Mouse (Mus musculus): Measurements from ENCODE around the gene Krt73.
A peak's percentile ranks its signal among the peaks of the same experiment; 100 is the strongest.

The Krt73 gene

DNA sequence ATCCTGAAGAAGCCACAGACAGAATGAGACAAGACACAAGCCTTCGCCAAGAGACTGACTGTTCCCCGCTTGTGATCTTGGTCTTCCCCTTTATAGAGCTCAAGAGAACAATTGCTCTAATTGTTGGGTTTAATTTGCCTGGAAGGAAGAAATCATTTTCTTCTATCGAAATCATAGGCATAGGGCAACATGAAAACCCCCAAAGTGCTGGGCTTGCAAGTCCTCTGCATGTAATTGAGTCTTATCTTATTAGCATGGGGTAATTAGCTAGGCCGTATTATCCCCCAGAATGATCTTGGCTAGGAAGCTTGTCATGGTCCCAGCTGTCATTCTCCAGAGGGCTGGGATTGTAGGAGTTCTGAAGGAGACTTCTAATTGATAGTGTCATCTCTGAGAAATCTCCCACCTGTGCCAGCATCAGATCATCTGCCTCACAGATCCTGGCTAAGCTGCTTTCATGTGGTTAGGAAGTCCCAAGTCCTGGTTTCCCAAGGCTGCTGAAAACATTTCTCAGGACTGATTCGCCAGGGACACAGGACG is at the start of gene Krt73:
Gene Krt73 (minus strand): TSS at position 51 of the 540 bp plus-strand sequence.
- DNase-seq (ENCODE audit: low read depth) = no peak

- DNase-seq (ENCODE audit: low read depth) = no peak
Measured at GRCm38 (mm10) chr15:101850694-101851093, 48.5 kb upstream of the Krt73 start, which contains the start of gene Krt1. Gene Krt1, minus strand, starts transcription at chr15:101850794.

GRCm38 (mm10) chr15:101845971-101846403 is 43.8 kb upstream of the Krt73 start:
- peak; percentile 3 for DNase-seq (ENCODE audit: low read depth)

- DNase-seq (ENCODE audit: low read depth) = no peak
Measured at GRCm38 (mm10) chr15:101843192-101843591, 41.0 kb upstream of the Krt73 start.

- DNase-seq (ENCODE audit: low read depth) = no peak
Measured at GRCm38 (mm10) chr15:101834784-101835328, 32.7 kb upstream of the Krt73 start.

DNA sequence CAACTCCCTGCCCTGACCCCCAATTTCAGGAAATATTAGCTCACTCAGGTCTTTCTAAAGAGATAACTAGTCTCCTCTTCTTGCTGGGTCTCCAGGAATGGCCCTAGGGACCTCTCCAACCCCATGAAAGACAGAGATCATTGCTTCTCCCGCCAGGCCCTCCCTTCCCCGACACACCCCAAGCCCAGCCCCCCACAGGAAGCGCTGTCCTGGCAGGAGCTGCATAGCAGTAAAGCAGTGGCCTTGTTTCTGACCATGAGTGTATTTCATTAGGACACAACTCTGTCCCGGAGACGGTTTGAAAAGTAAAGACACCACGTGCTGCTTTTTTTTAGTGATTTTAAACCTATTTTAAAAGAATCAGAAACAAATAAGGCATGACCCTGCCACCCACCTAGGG is 31.0 kb upstream of the Krt73 start:
- no peak for DNase-seq (ENCODE audit: low read depth)

DNA sequence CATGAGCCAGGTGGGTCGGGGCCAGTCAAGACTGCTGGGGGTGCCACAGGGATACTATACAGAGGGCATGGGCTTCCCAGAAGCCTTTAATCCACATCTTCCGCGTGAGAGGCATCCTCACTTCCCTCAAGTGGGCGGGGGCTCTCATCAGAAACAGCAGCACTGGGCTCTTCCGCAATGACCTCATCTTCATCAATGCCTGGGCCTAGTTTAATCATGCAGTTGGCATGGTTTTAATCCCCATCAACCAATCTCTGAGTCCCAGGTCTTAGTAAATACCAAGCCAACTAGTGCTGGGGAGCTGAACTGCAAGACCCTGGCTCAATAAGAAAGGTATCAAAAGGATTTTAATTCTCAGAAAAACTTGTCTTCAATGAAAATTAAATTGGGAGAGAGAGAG is 27.3 kb upstream of the Krt73 start:
- no peak for DNase-seq (ENCODE audit: low read depth)

DNA sequence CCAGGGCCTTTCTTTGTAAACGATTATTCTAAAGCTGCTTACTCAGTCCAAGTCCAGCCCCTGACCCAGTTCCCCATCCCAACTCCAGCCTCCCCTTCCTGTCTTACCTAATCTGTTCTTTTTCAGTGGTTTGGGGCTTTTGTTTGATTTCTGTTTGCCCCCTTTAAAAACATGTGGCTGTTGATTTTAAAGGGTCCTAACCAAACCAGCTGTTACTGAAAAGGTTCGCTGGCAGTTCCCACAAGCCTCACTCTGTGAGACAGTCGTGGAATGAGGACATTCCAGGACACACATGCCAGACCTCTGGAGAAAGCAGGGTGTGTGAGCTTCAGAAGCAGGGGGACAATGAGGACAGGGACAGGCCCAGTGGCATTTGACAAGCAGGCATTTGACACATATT is 19.6 kb upstream of the Krt73 start:
- DNase-seq (ENCODE audit: low read depth) = no peak

DNA sequence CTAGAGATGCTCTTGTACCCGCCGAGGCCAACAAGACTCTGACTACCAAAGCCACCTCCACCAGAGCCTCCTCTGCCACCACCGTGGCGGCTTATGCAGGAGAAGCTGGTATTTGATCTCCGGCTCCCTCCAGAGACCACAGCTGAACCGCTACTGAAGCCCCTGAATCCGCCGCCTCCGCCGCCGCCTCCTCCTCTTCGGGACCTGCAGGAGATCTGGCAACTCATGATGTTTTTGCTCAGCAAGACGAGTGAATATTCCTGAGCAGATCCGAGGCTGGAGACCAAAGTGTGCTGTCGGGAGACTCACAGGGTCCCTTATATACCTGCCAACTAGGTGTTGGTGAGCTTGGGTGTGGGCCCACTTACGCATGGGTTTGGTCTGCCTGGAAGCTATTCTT is 15.7 kb upstream of the Krt73 start, which contains the start of gene Krt2:
Gene Krt2 (minus strand): TSS at position 295 of the 400 bp plus-strand sequence.
- no peak for DNase-seq (ENCODE audit: low read depth)

DNA sequence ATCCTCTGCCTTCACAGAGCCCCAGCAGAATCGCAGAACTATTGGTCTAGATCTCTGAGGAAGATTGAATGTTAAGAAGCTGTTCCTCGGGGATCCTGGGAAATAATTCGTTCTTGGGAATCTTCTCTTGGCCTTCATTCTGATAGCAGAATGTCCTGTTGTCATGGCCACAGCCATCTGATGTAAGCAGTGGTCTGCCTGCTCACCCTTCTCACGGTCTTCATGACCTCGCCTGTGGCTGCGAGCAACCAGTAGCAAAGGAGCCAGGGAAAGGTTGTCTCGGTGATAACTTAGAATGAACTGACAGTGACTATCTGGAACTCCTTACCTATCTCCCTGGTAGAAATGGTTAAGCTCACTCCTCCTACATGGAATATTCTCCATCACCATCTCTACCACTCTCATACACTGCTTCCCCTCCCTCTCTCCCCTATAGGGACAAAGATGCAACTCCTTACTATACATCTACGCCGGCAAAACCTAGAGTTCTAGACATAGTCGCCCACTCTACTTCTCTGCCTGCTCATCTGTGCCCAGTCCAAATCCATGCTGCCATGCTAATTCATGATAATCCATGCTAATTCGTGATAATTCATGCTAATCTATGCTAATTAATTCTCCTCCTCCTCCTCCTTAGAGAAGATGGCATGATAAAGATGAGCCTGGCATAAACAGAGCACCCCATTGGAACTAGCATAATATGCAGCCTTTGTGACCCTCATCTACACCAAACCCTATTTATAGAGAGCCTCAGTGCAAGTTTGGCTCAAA is 1.1 kb upstream of the Krt73 start:
- DNase-seq (ENCODE audit: low read depth) = no peak

DNA sequence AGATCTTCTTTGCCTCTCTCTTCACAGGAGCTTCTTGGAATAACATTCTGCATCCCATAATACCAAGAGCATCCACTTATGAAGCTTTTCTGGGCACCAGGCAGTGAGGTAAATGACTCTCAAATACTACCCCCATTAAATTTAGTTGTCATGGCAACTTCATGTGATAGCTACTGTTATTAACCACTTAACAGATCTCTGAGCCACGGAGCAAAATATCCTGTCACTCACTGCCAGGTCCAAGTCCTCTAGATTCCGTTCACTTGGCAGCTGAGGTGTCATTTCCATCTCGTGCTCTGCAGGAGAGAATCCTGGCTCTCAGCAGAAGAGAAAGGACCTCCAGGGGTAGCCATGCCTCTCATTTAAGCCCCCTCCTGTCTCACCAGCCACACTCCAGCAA is 11.3 kb downstream of the Krt73 start:
- no peak for DNase-seq (ENCODE audit: low read depth)

DNA sequence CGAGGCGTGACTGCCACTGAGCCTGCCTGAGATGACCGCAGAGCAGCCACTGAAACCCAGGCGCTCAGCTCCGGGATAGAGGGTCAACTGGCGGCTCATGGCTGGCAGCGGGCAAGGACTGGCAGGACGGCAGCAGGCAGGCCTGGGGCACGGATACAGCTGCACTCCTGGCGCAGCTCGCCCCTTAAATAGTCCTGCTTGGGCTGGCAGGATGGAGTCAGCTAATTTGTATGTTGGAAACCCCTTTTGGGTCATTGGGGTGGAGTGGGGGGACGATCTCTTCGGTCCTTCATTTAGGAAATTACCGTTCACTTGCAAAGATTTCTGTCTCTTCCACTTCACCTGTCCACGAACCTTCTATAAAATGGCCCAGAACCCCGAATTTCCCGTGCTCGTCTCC is 15.8 kb downstream of the Krt73 start, which contains the start of gene Krt72:
Gene Krt72 (minus strand): TSS at position 101 of the 400 bp plus-strand sequence.
- DNase-seq (ENCODE audit: low read depth) = no peak

DNA sequence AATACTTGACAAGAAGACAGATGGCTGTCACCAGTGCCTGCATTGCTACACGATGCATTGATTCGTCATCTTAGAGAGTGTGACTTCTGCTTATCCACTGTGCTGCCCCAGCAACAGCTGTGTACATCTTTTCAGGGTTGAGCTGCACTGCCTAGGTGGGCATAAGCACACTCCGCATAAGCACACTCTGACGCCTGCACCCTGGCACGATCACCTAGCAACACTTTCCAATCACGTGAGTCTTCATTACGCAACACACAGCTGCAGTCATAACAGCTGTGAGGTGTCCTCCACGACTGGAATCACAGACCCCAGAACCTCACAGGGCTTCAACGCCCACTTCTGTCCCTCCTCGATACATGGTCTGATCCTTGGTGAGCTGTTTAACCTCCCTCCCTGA is 28.7 kb downstream of the Krt73 start:
- DNase-seq (ENCODE audit: low read depth) = no peak

GRCm38 (mm10) chr15:101772711-101773081 is 29.4 kb downstream of the Krt73 start:
- DNase-seq (ENCODE audit: low read depth) = peak; percentile 44

DNA sequence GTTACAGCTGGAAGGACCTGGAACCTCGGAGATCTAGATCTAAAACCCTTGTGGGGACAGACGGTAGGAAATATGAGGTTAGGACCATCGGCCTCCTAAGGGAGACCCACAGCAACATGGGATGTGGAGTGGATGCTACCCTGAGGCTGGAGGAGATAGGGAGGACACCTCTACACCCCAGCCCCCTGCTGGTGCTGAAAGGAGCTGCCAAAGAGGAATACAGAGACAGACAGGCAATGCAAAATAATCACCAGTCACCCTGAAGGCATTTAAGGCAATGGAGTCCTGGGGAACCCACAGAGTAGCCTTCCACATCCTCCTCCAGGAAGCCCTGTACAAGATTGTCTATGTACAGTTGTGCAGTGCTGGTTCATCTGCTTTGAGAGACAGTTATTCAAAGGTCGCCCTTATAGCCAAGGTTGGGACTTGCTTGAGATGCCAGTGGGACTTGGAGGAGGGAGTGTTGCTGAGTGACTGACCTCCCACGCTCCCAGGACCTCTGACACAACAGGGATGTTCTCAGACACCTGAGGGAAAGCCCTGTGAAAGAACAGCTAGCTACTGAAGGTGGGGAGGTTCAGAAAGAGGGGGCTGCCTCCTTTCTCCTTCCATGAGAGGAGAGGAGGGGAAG is 30.0 kb downstream of the Krt73 start:
- no peak for DNase-seq (ENCODE audit: low read depth)

- no peak for DNase-seq (ENCODE audit: low read depth)
Measured at GRCm38 (mm10) chr15:101770226-101770625, 31.9 kb downstream of the Krt73 start.
